Mouse (Mus musculus) lung, adult 2 months (tissue): ENCODE data around the gene Rdh19.

Experiments
- CTCF ChIP-seq: fragments of 200-500 bp; IDR thresholded peaks from 2 replicates; pipeline ENCODE4 v1.5.1; 2011; ENCODE audit warnings: mild to moderate bottlenecking, low read length, control low read depth; ENCODE audit not compliant: insufficient read depth
- POLR2A ChIP-seq: fragments of 200-500 bp; IDR thresholded peaks from 2 replicates; pipeline ENCODE4 v1.6.1; 2011; ENCODE audit warnings: low read depth, mild to moderate bottlenecking, control low read depth, low read length, borderline replicate concordance; ENCODE audit errors: extremely low read depth

GRCm38 (mm10) chr10:127899783-127900182 is 50.1 kb downstream of the Rdh19 start:
- TF ChIP-seq CTCF: no peak
- no peak for TF ChIP-seq POLR2A
